In genomic region chr1:37540810-37541658, GRCm38 (mm10) we compare ENCODE assay signal across 8 mouse cellular contexts. TPM values are rescaled to one million over a fixed set of nuclear protein-coding genes. Genes with fewer than 3 reads are reported as not detected.
DNase-seq lines count a peak whose midpoint lies in the region; ATAC-seq lines count a peak whose summit lies in the region.

Mgat4a (minus strand) TSS chr1:37541016.

- peaks cover 6% of the 10 kb centered on the region for H3K27me3 ChIP-seq in midbrain, embryonic 11.5 days (ENCODE audit: control insufficient read depth, insufficient read depth, low read length)

- peak within 1 kb of the TSS; percentile 96 for H3K4me2 ChIP-seq in midbrain, embryonic 11.5 days

- intact Hi-C loops in left cerebral cortex, postnatal 4 days (cut with DNase I) = loop anchor here (5.0 kb wide), 1 partner anchor 96 kb away; no protein-coding TSS in a partner anchor

- H3K36me3 ChIP-seq in midbrain, embryonic 11.5 days (ENCODE audit: control insufficient read depth, insufficient read depth, low read length) = no peaks in the 10 kb centered on the region

- peak within 1 kb of the TSS; percentile 73 for H3K9ac ChIP-seq in midbrain, embryonic 11.5 days (ENCODE audit: low read length)

- peak within 1 kb of the TSS; percentile 75 for H3K4me3 ChIP-seq in midbrain, embryonic 11.5 days (ENCODE audit: low read depth, low read length)

- WGBS in midbrain, embryonic 11.5 days = under 1% methylated on average over 51 of the region's 72 CpGs

- peak; percentile 95 for DNase-seq in adrenal gland, postnatal 10 days
- peak; percentile 80 for DNase-seq in embryo, embryonic 11.5 days (ENCODE audit: low read depth, low spot score)
- DNase-seq in heart, adult 11 months = peak; percentile 100
- peak; percentile 84 for DNase-seq in kidney, adult 11 months
- peak; percentile 97 for DNase-seq in left cerebral cortex, postnatal 4 days
- DNase-seq in midbrain, embryonic 11.5 days (ENCODE audit: low spot score, missing footprints) = peak; percentile 97
- peak; percentile 78 for DNase-seq in skeletal muscle tissue, adult 2 months (ENCODE audit: low read depth, low spot score)
- DNase-seq in adipocyte (ENCODE audit: low spot score) = no peak

- ATAC-seq in midbrain, embryonic 11.5 days (ENCODE audit: low FRiP score) = peak; percentile 100

- H3K27ac ChIP-seq in midbrain, embryonic 11.5 days (ENCODE audit: low read depth, low read length) = no peak within 1 kb of the TSS

- peaks cover 7% of the 10 kb centered on the region; the same call in 1 of the 2 replicates for H3K4me1 ChIP-seq in midbrain, embryonic 11.5 days (ENCODE audit: control insufficient read depth, insufficient read depth, low read length)

- H3K9me3 ChIP-seq in midbrain, embryonic 11.5 days (ENCODE audit: control insufficient read depth, low read length) = no peaks in the 10 kb centered on the region

RNA-seq across cellular contexts. Expression of gene Mgat4a, which starts in this region (rescaled TPM):
- 10 to 100 TPM in 1 of 2 experiments, 1 to 10 TPM in 1; 9.7 to 11.4 TPM for total RNA-seq in adrenal gland, postnatal 10 days (2021)
- total RNA-seq in left cerebral cortex, postnatal 4 days (2021) = 10 to 100 TPM; 27.0 to 29.0 TPM
- 2.9 and 5.7 TPM in 2 replicates for polyA plus RNA-seq in midbrain, embryonic 11.5 days (2014; fragmentation: Nextera tagmentation; extraction: Ambion mirVana)
